Mouse (Mus musculus) megakaryocyte, embryonic 14.5 days (primary cell): ENCODE data around the gene Crtac1.

ENCODE experiments used
- FLI1 ChIP-seq: IDR thresholded peaks from 2 replicates; pipeline ENCODE4 v1.6.1; 2012; ENCODE audit warnings: low read length, inconsistent platforms, mixed read lengths
- GATA1 ChIP-seq: IDR thresholded peaks from 3 replicates; pipeline ENCODE4 v1.6.1; 2012; ENCODE audit warnings: mixed read lengths, low read length, inconsistent platforms, borderline replicate concordance

DNA sequence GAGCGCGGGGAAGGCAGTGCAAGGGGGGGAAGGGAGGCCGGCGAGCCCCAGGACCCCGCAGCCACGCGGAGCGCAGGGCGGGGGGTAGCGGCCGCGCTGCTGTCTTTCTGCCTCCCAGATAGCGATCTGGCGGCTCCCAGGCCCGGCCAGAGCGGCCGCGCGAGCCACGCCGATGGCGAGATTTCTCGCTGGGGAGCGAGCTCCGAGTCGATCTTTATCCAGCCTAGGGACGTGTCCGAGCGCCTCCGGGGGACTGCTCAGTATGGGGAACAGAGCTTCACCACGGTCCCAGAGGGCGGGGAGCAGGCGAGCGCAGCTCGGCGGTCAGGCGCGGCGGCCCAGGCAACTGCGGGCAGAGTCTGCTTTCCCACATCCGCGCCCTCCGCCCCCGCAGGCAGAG, 608 bp upstream of the Crtac1 start:
- TF ChIP-seq GATA1 (no peak), FLI1 (no peak)
